Mouse (Mus musculus) kidney, adult 9 months (tissue): ENCODE results near the gene Ubr2.

ENCODE experiments used
- DNase-seq: peaks from one replicate; pipeline ENCODE4 v3.0.0; 2022

Gene Ubr2

DNA sequence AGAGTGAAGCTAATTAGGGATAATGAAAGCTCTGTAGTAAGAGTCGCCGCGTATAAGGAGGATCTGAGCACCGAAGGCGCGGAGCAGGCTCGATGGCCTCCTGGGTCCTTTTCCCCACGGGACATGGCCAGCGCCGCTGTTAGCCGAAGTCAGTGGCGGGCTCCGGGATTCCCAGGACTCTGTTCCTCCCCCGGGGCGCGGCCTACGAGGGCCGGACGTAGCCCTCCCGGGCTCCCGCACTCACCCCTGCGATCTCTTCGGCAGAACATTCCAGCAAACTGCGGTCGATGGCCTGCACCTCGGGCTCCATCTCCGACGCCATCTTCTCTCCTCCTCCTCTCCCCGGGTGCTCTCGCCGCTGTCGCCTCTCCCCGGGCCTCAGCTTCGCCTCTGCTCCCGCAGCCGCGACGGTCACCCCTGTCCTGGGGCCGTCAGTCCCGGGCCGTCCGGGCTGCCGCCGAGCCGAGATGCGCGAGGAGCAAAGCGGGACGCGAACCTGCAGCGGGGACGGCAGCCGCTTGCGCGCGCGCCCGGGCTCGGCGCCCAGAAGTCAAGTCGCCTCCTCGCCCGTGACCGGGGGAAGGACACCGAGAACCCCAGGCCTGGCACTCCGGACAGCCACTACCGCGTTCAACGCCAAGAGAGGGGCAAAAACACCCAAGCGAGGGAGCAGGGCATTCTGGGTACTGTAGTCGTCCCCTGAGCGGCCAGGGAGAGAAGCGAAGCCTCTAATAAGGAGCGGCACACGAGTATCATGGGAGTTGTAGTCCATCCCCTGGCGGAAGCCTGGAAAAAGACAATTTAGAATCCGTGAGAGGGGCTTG is at the start of gene Ubr2:
TSS of gene Ubr2 (minus strand) at position 659 of the 824 bp plus-strand sequence.
- DNase-seq = peak; percentile 97

DNA sequence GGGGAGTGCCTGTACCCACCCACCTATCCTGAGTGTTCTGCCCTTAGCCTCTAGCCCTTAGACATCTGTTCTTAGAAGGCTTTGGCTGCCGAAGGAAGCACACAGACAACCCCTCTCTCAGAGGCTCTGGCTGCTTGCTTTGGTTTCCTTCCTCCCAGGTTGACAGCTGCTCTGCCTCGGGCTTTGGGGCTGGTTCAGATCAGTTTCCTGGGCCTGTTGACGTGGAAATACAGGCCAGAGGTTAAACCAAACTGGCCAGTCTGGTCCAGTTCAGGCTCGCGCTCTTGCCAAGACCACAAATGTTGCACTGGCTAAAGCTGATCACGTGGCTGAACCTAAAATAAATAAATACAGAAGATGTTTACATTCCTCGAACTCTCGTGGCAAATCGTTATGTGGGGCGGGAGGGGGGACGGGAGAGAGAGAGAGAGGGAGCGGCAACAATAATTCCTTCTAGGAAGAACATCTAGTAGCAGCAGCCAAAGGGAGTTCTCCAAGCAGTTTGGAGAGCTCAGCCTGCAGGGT is 49.5 kb upstream of the Ubr2 start:
- peak; percentile 84 for DNase-seq

DNA sequence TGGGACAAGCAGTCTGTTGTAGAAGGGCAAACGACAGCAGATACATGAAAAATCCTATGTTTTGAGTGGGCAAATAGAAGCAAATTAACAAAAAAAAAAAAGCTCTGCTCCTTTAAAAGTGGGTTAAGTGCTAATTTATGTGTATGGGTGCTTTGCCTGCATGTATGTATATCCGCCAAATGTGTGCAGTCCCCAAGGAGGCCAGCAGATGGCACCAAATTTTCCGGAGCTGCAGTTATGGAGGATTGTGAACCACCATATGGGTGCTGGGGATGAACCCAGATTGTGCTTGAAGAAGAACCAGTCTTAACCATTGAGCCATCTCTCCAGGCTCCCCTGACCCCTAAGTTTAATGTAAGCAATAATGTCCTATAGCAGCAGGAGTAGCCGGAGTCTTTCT is 47.6 kb upstream of the Ubr2 start:
- DNase-seq = peak; percentile 18

DNA sequence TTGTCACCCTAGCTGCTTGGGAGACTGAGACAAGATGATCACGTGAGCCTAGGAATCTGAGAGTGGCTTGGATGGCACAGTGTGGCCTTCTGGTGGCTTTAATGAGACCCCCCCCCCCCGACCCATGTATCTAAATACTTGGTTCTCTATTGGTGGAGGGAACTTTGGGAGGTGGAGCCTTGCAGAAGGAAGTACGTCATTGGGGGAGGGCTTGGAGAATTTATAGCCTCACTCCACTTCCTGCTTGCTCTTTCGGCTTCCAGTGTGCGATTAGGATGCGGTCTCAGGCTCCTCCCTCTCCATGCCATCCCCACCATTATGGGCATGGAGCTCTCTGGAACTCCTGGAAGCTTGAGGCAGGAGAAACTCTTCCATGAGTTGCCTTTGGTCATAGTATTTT is 46.1 kb upstream of the Ubr2 start:
- DNase-seq = no peak

DNA sequence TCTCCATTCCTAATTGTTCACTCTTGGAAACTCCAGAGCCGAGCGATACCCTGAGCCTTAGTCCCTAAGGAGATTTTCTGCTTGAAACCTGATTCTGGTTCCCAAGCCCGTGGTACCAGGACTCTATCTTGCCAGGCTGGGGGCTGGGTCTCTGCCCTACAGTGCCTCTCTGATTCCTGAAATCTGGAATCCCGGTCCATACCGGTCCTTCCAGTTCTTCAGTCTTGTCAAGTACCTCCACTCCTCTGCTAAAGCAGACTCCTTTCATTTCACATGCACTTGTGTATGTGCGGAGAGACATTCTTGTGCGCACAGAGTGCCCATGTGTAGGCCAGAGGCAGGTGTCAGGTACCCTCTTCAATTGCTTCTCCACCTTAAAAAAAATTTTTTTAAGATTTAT is 44.8 kb upstream of the Ubr2 start:
- DNase-seq = no peak

DNA sequence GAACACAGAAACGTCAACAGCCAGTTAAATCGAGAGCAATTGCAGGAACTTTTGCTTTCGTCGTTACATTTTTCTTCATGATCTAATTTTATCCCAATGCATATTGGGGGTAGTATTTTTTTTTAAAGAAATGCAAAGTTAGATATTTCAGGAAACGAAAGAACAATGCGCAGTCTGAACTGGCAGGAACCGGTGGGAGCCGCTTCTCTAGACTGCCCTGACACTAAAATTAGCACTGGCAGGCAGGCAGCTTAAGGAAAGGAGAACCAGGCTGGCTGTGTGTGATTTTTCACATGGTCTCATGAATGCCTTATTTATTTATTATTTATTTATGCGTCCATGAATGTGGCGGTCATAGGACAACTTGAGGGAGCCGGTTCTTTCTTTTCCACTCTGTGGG is 44.3 kb upstream of the Ubr2 start:
- peak; percentile 57 for DNase-seq

DNA sequence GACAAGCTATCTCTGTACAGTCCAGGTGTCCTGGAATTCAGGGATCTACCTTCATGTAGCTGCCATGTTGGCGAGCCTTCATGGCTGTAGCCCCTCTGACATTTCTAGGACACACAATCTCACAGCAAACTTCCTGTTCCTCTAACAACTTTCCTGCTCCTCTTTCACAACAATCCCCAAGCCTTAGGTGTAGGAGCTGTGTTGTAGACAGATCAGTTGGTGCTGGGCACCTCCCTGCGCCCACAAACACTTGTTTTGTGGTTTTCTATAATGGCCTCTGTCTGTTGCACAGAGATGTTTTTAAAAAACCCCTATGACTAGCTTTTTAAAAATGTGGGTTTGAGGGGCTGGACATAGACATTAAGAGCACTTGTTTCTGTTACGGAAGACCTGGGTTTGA is 40.3 kb upstream of the Ubr2 start:
- DNase-seq = no peak

DNA sequence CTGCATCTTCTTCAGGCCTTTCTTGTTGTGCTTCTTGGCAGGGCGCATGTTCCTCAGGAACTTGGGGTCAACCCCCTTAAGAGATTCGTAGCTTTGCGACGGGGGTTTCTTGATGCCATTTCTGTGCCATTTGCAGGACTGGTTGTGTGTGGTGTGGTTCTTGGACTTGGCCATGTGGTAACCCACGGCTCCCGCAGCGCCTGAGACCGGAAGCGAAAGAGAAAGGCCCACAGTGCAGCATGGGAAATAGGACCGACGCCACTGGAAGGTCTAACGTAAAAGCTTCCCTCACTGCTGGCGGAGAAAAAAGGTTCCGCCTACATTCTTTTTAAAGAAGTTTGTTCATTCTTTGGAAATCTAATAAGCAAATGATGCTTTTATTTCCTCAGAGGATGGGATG is 32.5 kb upstream of the Ubr2 start:
- DNase-seq = no peak

DNA sequence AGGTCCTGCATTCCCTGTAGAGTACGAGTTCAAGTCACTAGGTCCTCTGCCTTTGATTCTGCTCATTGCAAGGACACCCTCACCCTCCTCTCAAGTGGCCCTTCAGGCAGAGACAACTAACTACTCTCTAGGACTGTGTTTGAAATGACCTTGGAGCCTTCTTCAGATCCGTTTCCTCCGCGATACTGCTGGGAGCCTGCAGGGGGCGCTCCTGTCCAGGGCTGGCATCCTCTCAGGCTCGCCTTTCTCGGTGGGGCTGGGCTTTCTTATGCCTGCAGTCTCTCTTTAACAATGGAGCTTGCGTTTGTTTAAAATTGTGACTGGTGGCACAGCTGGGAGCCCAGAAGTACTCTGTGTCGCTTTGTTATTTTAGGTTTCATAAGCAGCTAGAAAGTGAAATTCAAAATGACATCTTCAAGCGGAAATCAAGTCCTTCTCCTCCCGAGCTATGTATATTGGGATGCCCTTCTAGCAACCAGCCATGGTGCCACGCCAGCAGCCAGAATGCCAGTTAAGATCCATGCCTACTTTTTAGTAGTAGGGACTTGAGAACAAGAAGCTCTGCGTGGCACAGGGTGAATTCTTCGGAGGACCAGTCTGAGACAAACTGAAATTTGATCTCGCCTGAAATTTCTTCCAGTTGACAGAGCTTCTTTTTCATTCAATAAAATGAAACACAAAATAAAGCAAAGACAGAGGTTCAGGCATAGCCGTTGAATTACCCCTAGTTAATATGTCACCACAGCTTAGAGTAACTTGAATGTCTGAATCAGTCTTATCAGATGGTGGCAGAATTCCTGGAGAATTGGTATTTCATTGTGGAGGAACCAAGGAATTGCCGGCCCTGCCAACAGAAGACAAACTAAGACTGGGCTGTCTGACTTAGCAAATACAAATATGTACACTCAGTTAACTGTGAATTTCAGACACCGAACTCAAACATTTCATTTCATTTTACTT is 28.8 kb upstream of the Ubr2 start:
- peak; percentile 90 for DNase-seq

DNA sequence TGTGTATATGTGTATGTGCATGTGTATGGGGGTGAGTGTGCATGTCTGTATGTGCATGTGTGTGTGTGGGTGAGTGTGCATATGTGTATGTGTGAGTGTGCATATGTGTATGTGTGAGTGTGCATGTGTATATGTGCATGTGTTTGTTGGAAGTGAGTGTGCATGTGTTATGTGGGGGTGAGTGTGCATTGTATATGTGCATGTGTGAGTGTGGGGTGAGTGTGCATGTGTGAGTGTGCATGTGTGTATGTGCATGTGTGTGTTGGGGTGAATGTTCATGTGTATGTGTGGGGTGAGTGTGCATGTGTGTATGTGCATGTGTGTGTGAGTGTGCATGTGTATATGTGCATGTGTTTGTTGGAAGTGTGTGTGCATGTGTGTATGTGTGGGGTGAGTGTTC is 24.2 kb upstream of the Ubr2 start:
- DNase-seq = no peak

DNA sequence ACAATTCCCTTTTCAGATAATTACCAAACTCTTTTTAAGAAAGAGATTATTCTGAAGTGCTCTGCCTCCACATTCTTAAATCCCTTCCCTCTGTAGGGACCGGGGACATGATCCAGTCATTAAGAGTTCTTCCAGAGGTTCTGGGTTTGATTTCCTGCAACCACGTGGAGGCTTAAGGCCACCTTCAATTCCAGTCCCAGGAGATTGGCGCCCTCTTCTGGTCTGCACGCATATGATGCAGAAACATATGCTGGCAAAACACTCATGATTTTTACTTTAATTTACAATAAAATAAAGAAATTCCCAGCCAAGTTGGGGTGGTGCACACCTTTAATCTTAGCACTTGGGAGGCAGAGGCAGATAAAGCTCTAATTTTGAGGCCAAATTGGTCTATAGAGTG is 23.3 kb upstream of the Ubr2 start:
- peak; percentile 59 for DNase-seq

DNA sequence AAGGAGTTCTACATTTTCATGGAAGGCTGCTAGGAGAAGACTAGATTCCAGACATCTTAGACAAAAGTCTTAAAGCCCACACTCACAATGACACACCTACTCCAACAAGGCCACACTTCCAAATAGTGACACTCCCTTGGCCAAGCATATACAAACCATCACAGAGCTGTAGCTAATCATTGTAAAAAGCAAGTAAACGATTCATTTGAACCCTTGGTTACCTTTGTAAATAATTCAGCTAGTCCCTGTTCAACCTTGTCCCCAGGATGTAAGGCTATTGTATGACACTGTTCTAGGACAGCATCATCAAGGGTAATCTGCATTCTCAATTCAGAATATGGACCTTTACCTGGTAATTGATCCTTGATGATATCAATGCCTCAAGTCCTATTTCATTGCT is 14.4 kb upstream of the Ubr2 start:
- peak; percentile 72 for DNase-seq

DNA sequence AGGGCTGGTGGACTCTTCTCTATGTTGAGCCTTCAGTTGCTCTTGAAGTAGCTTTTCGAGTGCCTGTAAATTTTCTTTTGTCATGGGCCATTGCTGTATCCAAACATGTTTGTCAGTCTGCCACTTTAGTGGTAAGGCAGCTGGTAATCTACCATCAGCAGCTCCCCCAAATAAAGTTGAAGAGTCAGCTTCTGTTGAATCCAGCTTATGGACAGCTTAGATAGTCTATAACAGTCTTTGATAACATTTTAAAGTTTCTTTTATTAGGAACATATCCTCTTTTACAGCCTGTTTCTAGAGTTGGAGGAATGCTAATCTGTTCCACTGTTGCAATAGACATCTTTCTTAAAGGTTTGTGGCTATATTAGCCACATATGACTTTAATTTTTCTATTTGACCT is 13.0 kb upstream of the Ubr2 start:
- no peak for DNase-seq

DNA sequence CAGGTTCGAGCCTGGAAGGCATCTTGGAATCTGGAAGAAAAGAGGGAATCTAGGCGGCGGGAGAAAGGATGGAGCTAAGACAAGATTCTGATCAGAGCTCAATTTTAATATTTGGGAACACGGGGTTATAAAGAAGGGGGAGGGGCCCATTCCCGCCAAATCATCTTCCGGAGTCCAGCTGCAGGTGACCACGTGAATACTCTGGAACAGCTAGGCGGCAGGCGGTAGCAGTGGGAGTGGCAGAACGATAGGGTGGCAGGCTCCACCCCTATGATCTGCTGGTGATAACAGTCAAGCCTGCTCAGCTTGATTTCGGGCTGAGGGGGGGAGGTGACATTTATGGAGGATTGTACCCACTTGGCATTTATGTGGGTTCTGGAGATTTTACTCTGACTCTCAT is 2.5 kb upstream of the Ubr2 start:
- no peak for DNase-seq

DNA sequence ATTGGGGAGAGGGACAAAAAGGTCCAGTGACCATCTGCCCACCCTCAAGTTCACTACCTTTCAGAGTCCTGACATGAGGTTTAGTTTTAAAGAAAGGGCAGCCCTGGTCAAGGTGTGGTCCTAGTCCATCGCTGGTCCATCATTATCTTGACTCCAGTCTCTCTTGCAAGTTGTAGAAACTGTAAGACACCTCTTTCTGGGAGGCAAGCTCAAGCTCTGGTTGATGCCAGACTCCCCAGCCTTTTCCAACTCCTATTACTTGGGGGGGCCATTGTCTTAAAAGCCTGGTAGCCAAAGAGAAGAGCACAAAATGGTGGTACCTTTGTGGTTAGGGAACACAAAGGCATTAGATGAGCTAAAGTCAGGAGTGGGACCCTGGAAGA is 1.3 kb upstream of the Ubr2 start:
- DNase-seq = no peak

DNA sequence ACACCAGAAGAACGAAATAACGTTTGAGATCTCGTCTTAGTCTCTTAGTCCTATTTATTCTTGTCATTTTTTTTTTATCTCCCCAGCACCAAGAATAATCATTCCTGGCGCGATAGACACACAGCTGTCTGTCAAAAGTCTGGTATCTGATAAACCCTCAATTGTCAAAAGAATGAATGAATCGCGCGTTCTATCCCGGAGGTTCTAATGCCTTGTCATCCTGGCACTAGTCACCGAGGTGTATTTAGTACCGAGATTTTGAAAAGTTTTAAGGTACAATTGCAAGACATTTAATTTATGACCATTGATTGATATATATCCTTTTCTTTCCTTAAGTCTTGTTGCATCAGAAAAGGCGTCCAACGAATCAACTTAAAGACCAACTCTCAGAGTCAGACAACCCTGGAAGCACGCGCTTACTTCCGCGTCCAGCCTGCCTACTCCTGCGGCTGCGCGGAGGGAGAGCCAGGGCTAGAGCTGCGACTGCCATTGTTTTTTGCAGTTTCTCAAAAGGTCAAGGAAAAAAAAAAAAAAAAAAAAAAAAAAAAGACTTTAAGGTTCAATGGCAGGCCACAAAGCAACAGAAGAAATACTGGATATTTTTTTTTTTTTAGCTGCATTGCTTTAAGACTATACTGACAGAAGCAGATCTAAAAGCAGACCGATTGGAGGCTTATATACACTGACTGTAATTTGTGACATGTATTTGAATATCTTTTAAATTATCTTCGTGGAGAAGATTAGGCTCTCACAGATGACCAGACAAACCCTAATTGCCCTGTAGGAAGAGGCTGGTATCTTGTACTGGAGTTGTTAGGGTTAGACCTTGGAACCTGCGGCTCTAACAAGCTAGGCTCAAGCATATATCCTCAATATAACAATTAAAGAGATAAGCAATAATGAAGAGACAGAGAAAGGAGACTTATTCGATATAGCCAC is 635 bp upstream of the Ubr2 start:
- peak; percentile 79 for DNase-seq

DNA sequence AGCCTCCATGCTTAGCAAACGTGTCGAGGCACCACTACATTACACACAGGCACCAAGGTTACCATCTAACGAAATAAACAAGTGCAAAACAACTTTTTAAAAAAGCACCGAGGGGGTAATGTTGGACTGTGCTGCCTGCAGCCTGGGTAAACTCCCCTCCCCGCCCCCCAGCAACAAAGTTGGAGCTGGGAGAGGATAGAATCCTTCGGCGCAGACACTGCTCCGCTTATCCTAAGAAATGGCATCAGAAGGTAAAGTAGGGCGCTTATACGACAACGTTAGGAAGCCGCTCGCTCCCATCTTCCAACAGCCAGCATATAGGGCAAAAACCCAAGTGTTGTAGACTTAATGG is 834 bp downstream of the Ubr2 start:
- no peak for DNase-seq

DNA sequence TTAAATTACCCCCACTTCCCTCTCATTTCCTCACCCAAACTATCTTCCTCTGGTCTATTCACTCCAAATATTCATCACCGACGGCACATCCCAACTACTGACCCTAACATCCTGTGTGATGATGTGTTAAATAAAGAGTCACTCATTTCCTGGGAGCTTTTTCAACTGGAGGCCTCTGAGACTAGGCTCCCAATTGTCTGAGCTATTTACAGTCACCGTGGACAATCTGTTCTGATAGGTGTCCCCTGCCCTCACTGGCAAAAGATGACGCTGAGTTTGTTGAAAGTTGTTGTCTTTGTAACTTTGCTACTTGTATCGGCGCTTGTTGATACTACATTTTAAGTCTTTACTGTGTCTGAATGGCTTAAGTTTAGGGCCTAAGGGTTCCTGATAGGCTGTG is 1.3 kb downstream of the Ubr2 start:
- DNase-seq = peak; percentile 45

DNA sequence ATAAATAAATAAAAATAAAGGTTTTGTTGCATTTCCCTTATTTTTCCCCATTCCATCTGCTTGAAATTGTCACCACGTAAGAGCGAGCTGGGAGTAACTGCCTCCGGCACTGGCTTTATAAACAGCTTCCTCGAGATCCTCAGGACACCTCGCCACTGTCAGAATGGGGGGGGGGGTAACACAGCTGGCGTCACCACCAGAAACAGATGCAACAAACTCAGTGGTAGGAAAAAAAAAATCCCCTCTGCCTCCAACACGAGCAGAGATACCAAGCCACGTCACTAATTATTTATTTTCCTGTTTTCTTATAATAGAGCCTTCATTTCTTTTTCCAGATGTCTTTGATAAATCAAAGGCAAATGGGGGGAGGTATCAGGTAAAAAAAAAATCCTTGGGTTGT is 1.9 kb downstream of the Ubr2 start:
- DNase-seq = no peak

DNA sequence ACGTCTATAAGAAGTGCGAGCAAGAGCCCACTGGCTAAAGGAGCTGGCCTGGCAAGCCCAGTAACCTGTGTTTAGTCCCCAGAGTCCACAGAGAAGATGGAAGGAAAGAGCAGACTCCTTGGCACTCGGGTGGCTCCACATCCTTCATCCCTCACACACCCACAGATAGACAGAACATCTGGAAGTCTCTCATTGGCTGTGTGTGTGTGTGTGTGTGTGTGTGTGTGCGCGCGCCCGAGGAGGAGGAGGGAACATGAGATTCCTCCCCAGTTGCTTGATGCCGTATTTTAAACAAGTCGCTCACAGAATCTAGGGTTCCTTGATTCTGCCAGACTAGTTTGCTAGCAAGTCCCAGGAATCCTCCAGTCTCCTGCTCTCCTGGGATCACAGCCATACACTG is 3.6 kb downstream of the Ubr2 start:
- no peak for DNase-seq

DNA sequence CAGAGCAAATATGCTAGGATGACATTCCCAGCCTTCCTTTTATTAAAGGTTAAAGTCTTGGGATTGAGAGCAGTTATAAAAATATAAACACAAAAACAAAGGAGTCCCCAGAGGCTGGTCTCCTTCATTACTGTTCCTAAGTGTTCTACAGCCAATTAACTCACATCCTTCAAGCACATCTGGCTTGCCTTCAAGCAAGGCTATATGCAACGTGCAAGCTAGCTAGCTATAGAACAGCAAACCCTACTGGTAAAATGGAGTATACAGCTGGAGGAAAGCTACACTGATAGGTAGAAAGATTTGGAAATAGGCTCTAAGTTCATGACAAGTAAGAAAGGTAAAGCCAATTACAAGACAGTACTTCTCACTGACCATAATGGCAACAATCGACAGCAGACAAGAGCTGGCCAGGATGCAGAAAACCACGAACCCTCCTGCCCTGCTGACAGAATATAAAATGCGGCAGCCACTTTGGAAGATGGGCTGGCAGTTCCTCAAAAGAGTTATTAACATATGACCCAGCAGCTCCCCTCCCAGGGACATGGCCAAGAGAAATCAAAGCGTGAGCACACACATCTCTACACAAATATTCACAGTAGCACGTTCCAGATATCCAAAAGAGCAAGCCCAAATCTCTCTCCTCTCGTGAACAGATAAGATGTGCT is 4.5 kb downstream of the Ubr2 start:
- no peak for DNase-seq

DNA sequence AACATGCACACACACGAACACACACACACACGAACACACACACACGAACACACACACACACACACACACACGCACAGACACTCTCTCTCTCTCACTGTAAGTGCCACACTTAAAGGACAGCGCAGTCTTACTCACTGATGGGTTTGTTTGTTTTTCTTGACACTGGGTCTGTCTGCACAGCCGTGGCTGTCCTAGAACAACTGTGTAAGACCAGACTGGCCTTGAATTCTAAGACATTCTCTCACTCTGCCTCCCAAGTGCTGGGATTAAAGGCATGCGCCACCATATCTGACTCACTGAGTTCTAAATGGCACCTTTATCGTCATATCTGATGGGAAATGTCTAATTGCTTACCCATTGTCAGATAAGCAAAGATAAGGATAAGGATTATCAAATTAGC is 7.1 kb downstream of the Ubr2 start:
- no peak for DNase-seq
